22 mouse cellular contexts compared by ENCODE assay signal in the genomic region with DNA sequence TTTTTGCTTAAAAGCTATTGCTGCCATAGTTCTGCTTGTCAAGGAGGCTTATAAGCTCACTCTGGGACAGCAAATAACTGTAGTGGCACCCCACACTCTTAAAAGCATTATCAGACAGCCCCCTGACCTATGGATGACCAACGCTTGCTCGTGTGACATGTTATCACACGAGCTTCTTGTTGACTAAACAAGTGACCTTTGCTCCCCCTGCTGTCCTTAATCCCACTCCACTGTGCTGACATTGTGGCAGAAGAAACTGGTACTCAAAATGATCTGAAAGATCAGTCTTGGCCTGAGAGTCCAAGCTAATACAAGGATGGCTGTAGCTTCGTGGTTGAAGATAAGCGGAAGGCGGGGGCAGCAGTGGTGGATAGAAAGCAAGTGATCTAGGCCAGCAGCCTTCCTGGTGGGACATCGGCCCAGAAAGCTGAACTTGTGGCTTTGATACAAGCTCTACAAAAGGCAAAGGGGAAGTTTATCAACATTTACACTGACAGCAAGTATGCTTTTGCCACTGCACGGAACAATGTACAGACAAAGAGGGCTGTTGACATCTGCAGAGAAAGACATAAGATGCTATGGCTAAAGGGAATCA. TPM values are rescaled to one million over a fixed set of nuclear protein-coding genes. Genes with fewer than 3 reads are reported as not detected.
DNase-seq lines count a peak whose midpoint lies in the region; ATAC-seq and TF ChIP-seq lines count a peak whose summit lies in the region.
"Had no signal": no experiment of that assay in that cellular context is flagged by ENCODE, and none has a peak within 500 bp of the region (broad histone marks: within the 10 kb centered on the region; RNA-seq: fewer than 3 reads in every experiment).

No protein-coding gene starts in this region.

- no peak for TF ChIP-seq POLR2A in spleen, adult 2 months (IDR thresholded peaks at IDR 0.05; ENCODE audit: low read depth, low read length)

- H3K79me2 ChIP-seq in macrophage (ENCODE audit: inconsistent target): peaks cover 75% of the 10 kb centered on the region

- H3K27ac ChIP-seq in spleen, adult 2 months (ENCODE audit: insufficient read depth, low read length): peak overlapping the region; percentile 1; the same call in 1 of the 2 replicates
- peak overlapping the region; percentile 91 for H3K27ac ChIP-seq in macrophage
- H3K27ac ChIP-seq: hindbrain, embryonic 10.5 days; left cerebral cortex, adult 2 months; neural tube, embryonic 13.5 days had no signal

- no peak for DNase-seq in spleen, adult 2 months (ENCODE audit: low read depth in 1 of 2, low spot score in 2 of 2)
- no peak for DNase-seq in spleen, postnatal 14 days (ENCODE audit: low spot score in 2 of 2)
- peak; percentile 35 for DNase-seq in yolk sac, embryonic 10.5 days (ENCODE audit: low spot score)
- no peak for DNase-seq in kidney, adult 9 months
- DNase-seq in adrenal gland, postnatal 4 days (ENCODE audit: low spot score in 2 of 2): no peak
- DNase-seq in spleen, postnatal 10 days (ENCODE audit: low spot score in 2 of 2): no peak
- DNase-seq: adrenal gland, postnatal 14 days; cerebellum, adult 18-20 months; gastrocnemius, postnatal 14 days; kidney, postnatal 36 days; lung, postnatal 14 days; right cerebral cortex, adult 18-20 months had no signal

- WGBS in spleen, adult 2 months: 32% methylated on average over 8 of the region's 8 CpGs
- WGBS in macrophage (ENCODE audit: missing documents): 3% methylated on average over 8 of the region's 8 CpGs

- H3K4me1 ChIP-seq in spleen, adult 2 months (ENCODE audit: control insufficient read depth, insufficient read depth, insufficient read length): no peaks in the 10 kb centered on the region
- H3K4me1 ChIP-seq: hindbrain, embryonic 10.5 days; neural tube, embryonic 13.5 days had no signal

- no peaks in the 10 kb centered on the region for H3K36me3 ChIP-seq in spleen, adult 2 months (ENCODE audit: control insufficient read depth, insufficient read depth, low read length)
- no peaks in the 10 kb centered on the region for H3K36me3 ChIP-seq in macrophage (ENCODE audit: inconsistent target)
- H3K36me3 ChIP-seq: hindbrain, embryonic 10.5 days; neural tube, embryonic 13.5 days had no signal

- no peaks in the 10 kb centered on the region for H3K27me3 ChIP-seq in spleen, adult 2 months (ENCODE audit: control insufficient read depth, insufficient read depth, low read length)
- H3K27me3 ChIP-seq: neural tube, embryonic 13.5 days had no signal

- no peak overlapping the region for H3K4me3 ChIP-seq in spleen, adult 2 months (ENCODE audit: extremely low read depth, insufficient read depth, insufficient read length)
- peak overlapping the region; percentile 38 for H3K4me3 ChIP-seq in macrophage (ENCODE audit: inconsistent target)
- H3K4me3 ChIP-seq: erythroblast, embryonic 14.5 days; hindbrain, embryonic 10.5 days; left cerebral cortex, adult 2 months; neural tube, embryonic 13.5 days had no signal

- TF ChIP-seq CTCF in spleen, adult 2 months (IDR thresholded peaks at IDR 0.05; ENCODE audit: extremely low read depth, insufficient read depth, insufficient read length, insufficient replicate concordance): no peak

- ATAC-seq in erythroid progenitor cell, adult 5-6 weeks (replicated peaks; ENCODE audit: low FRiP score, poor library complexity, severe bottlenecking): peak; percentile 49
- ATAC-seq: intestine, embryonic 16.5 days; midbrain, embryonic 16.5 days had no signal

RNA-seq across cellular contexts. Expression of a gene that starts 38.2 kb away (rescaled TPM):
- polyA plus RNA-seq in spleen, adult 2 months (2012; rRNA removed): 4.1 and 4.8 TPM in 2 replicates
- total RNA-seq in erythroid progenitor cell, adult 5-6 weeks (2015; ENCODE audit: low replicate concordance): 39.4 and 59.8 TPM in 2 replicates
- total RNA-seq in erythroid progenitor cell, adult 5-6 weeks (2017; ENCODE audit: low replicate concordance): 31.7 and 34.6 TPM in 2 replicates
- over 10,000 TPM in 5 of 26 experiments, 1,000 to 10,000 TPM in 21; 2,550 to 14,518 (median 6,614) TPM for total RNA-seq in macrophage (2018; cell fraction: chromatin; rRNA removed)
- 100 to 1,000 TPM; 351 to 962 (median 537) TPM for total RNA-seq in macrophage (2018; cell fraction: cytosol; rRNA removed)
- over 10,000 TPM in 2 of 26 experiments, 1,000 to 10,000 TPM in 24; 2,722 to 11,633 (median 5,431) TPM for total RNA-seq in macrophage (2018; cell fraction: nucleus; rRNA removed)
- 365 to 1,114 TPM (median 480 TPM) in 3 replicates for polyA plus RNA-seq in macrophage (2018)
- total RNA-seq in adrenal gland, postnatal 4 days (2021): 1 to 10 TPM; 2.6 to 3.2 TPM

RNA-seq across cellular contexts. Expression of a gene that starts 48.5 kb away (rescaled TPM):
- 3.8 and 4.1 TPM in 2 replicates for polyA plus RNA-seq in spleen, adult 2 months (2012; rRNA removed)
- 43.6 and 98.5 TPM in 2 replicates for total RNA-seq in erythroid progenitor cell, adult 5-6 weeks (2015; ENCODE audit: low replicate concordance)
- total RNA-seq in erythroid progenitor cell, adult 5-6 weeks (2017; ENCODE audit: low replicate concordance): 12.3 and 18.1 TPM in 2 replicates
- total RNA-seq in macrophage (2018; cell fraction: chromatin; rRNA removed): over 10,000 TPM in 4 of 26 experiments, 1,000 to 10,000 TPM in 22; 1,562 to 16,529 (median 4,877) TPM
- total RNA-seq in macrophage (2018; cell fraction: cytosol; rRNA removed): 1,000 to 10,000 TPM in 7 of 26 experiments, 100 to 1,000 TPM in 19; 504 to 1,328 (median 830) TPM
- total RNA-seq in macrophage (2018; cell fraction: nucleus; rRNA removed): over 10,000 TPM in 5 of 26 experiments, 1,000 to 10,000 TPM in 21; 2,167 to 13,003 (median 5,289) TPM
- polyA plus RNA-seq in macrophage (2018): 624 to 1,366 TPM (median 950 TPM) in 3 replicates
- total RNA-seq in adrenal gland, postnatal 4 days (2021): 1 to 10 TPM; 3.2 TPM
- total RNA-seq: left cerebral cortex, adult 2 months had no signal
- polyA plus RNA-seq: heart, embryonic 11.5 days; hindbrain, embryonic 10.5 days had no signal

RNA-seq across cellular contexts. Expression of a gene that starts 48.5 kb away (rescaled TPM):
- polyA plus RNA-seq in spleen, adult 2 months (2012; rRNA removed): 8.4 and 8.7 TPM in 2 replicates
- total RNA-seq in erythroid progenitor cell, adult 5-6 weeks (2015; ENCODE audit: low replicate concordance): 1.4 and 7.5 TPM in 2 replicates
- total RNA-seq in erythroid progenitor cell, adult 5-6 weeks (2017; ENCODE audit: low replicate concordance): 0.23 TPM in 1 of 2 replicates, not detected in the other
- 1,000 to 10,000 TPM in 1 of 26 experiments, 100 to 1,000 TPM in 25; 130 to 1,055 (median 342) TPM for total RNA-seq in macrophage (2018; cell fraction: chromatin; rRNA removed)
- 100 to 1,000 TPM; 319 to 759 (median 483) TPM for total RNA-seq in macrophage (2018; cell fraction: cytosol; rRNA removed)
- 1,000 to 10,000 TPM in 8 of 26 experiments, 100 to 1,000 TPM in 18; 351 to 1,847 (median 599) TPM for total RNA-seq in macrophage (2018; cell fraction: nucleus; rRNA removed)
- polyA plus RNA-seq in macrophage (2018): 497 to 1,039 TPM (median 515 TPM) in 3 replicates
- under 1 TPM; 0.25 to 0.96 TPM for total RNA-seq in adrenal gland, postnatal 4 days (2021)
- total RNA-seq: left cerebral cortex, adult 2 months had no signal
- polyA plus RNA-seq: erythroblast, embryonic 14.5 days; heart, embryonic 11.5 days; hindbrain, embryonic 10.5 days; intestine, embryonic 16.5 days; midbrain, embryonic 16.5 days; neural tube, embryonic 13.5 days; stomach, embryonic 14.5 days had no signal

Comparison
In these comparisons a context has a peak if more than half of its experiments do, and no peak if none do; other contexts are left out.
1. RNA of a gene that starts 38.2 kb away (total RNA-seq): 31.7 to 59.8 TPM in erythroid progenitor cell, adult 5-6 weeks; 2.6 to 3.2 TPM in adrenal gland, postnatal 4 days; every median in the first group is over 4 times any median in the second.